Mouse (Mus musculus): ENCODE data around the gene Dek. TPM values are rescaled to one million over a fixed set of nuclear protein-coding genes. Genes with fewer than 3 reads are reported as not detected.

The Dek gene
- polyA plus RNA-seq, 1 experiment = 227 TPM

DNA sequence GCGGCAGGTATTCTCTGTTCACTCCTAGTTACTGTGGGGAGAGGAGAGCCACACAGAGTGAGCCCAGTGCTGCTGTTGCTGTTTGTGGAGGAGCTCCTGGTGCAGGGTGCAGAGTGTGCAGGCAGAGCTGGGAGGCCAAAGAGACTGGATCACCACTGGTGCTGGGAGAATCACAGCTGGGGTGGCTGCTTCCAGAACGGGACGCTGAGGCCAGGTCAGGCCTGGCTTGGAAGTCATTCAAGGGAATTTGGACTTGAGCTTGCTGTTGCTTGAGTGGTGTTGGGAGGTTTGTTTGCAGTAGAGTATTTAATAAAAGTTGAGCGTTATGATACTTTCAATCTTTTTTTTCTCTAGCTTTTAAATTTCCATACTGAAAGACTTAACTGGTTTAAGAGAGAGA is 58.0 kb downstream of the Dek start:
- H3K4me1 ChIP-seq (ENCODE audit: control insufficient read depth, insufficient read depth, low read length) = no peaks in the 10 kb centered on the region
- H3K27ac ChIP-seq (ENCODE audit: insufficient read depth, low read length) = no peak overlapping the region
- TF ChIP-seq POLR2A (IDR thresholded peaks at IDR 0.05; ENCODE audit: insufficient read depth, low read length) = no peak
- TF ChIP-seq EP300 (IDR thresholded peaks at IDR 0.05; ENCODE audit: insufficient read depth, low read depth, low read length) = no peak
- TF ChIP-seq CTCF (IDR thresholded peaks at IDR 0.05; ENCODE audit: low read depth, low read length) = no peak
- peaks cover 2% of the 10 kb centered on the region; the same call in 1 of the 2 replicates for H3K36me3 ChIP-seq (ENCODE audit: control insufficient read depth, insufficient read depth, low read length, poor library complexity, severe bottlenecking)
- H3K4me3 ChIP-seq (ENCODE audit: low read depth, low read length) = no peak overlapping the region
- H3K9me3 ChIP-seq (replicated peaks; ENCODE audit: control insufficient read depth, insufficient read depth, low read length, poor library complexity, severe bottlenecking) = no peaks in the 10 kb centered on the region
- H3K9ac ChIP-seq (ENCODE audit: low read depth, poor library complexity, severe bottlenecking) = no peak overlapping the region
- no peaks in the 10 kb centered on the region for H3K27me3 ChIP-seq (ENCODE audit: control insufficient read depth, insufficient read depth, low read length, poor library complexity, severe bottlenecking)

DNA sequence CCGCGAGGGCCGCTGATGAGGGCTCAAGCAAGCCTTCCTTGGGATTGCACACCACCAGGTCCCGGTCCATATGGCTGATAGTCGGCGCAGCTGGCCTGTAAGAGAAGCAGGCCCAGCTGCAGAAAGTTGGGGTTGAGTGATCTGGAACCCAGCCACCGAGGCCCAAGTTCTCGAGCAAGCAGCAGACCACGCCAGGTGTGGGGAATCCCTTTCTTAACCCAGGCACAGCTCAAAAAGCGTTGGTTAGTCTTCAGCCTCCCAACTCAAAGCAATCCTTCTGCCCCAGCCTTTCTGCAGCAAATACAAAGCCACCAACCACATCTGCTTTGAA is 61.4 kb downstream of the Dek start, which contains the start of gene Tpmt:
TSS of gene Tpmt (minus strand) at position 121 of the 331 bp plus-strand sequence.
- no peaks in the 10 kb centered on the region for H3K27me3 ChIP-seq (ENCODE audit: control insufficient read depth, insufficient read depth, low read length, poor library complexity, severe bottlenecking)
- no peak for TF ChIP-seq CTCF (IDR thresholded peaks at IDR 0.05; ENCODE audit: low read depth, low read length)
- no peak for TF ChIP-seq EP300 (IDR thresholded peaks at IDR 0.05; ENCODE audit: insufficient read depth, low read depth, low read length)
- no peak for TF ChIP-seq POLR2A (IDR thresholded peaks at IDR 0.05; ENCODE audit: insufficient read depth, low read length)
- no peak within 1 kb of the TSS for H3K27ac ChIP-seq (ENCODE audit: insufficient read depth, low read length)
- H3K4me3 ChIP-seq (ENCODE audit: low read depth, low read length) = peak within 1 kb of the TSS; percentile 74
- peak within 1 kb of the TSS; percentile 93 for H3K9ac ChIP-seq (ENCODE audit: low read depth, poor library complexity, severe bottlenecking)
- no peaks in the 10 kb centered on the region for H3K36me3 ChIP-seq (ENCODE audit: control insufficient read depth, insufficient read depth, low read length, poor library complexity, severe bottlenecking)
- no peaks in the 10 kb centered on the region for H3K9me3 ChIP-seq (replicated peaks; ENCODE audit: control insufficient read depth, insufficient read depth, low read length, poor library complexity, severe bottlenecking)
- H3K4me1 ChIP-seq (ENCODE audit: control insufficient read depth, insufficient read depth, low read length) = no peaks in the 10 kb centered on the region

DNA sequence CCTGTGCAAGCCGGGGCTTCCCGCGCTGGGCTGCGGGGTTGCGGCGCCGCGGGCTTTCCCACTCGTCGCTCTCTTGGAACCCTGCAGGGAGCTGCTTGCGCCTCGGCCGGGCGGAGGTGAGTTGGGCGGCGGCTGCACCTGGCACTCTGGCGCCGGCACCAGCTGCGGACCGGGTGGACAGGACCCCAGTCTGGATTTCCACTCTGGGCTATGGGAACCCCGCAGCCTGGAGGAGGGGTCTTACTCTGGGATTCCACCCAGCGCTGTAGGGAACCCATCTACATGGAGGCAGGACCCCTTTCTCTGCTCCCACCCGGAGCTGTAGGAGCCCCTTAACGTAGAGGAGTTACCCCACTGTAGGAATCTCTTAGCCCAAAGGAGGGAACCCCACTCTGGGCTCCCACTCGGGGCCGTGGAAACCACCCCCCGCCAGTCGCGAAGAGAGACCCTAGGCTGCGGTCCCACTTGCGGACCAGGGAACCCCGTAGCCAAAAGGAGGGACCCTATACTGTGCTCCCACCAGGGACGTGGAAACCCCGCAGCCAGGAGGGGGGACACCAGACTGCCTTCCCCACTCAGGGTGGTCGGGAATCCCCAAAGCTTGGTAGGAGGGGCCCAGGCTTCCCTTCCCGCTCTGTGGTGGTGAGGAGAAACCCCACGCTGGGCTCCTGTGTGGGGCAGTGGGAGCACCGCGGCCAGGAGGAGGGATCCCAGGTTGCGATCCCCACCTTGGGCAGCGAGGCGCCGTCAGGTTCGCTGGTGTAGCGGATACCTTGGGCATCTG is 62.0 kb downstream of the Dek start:
- Histone ChIP-seq H3K27me3 (ENCODE audit: control insufficient read depth, insufficient read depth, low read length, poor library complexity, severe bottlenecking) (no peaks in the 10 kb centered on the region), H3K36me3 (ENCODE audit: control insufficient read depth, insufficient read depth, low read length, poor library complexity, severe bottlenecking) (no peaks in the 10 kb centered on the region), H3K27ac (ENCODE audit: insufficient read depth, low read length) (no peak overlapping the region), H3K9ac (ENCODE audit: low read depth, poor library complexity, severe bottlenecking) (peak overlapping the region; percentile 93), H3K4me1 (ENCODE audit: control insufficient read depth, insufficient read depth, low read length) (no peaks in the 10 kb centered on the region), H3K9me3 (replicated peaks; ENCODE audit: control insufficient read depth, insufficient read depth, low read length, poor library complexity, severe bottlenecking) (no peaks in the 10 kb centered on the region), H3K4me3 (ENCODE audit: low read depth, low read length) (peak overlapping the region; percentile 74)
- no peak for TF ChIP-seq CTCF (IDR thresholded peaks at IDR 0.05; ENCODE audit: low read depth, low read length)
- no peak for TF ChIP-seq POLR2A (IDR thresholded peaks at IDR 0.05; ENCODE audit: insufficient read depth, low read length)
- TF ChIP-seq EP300 (IDR thresholded peaks at IDR 0.05; ENCODE audit: insufficient read depth, low read depth, low read length) = no peak

DNA sequence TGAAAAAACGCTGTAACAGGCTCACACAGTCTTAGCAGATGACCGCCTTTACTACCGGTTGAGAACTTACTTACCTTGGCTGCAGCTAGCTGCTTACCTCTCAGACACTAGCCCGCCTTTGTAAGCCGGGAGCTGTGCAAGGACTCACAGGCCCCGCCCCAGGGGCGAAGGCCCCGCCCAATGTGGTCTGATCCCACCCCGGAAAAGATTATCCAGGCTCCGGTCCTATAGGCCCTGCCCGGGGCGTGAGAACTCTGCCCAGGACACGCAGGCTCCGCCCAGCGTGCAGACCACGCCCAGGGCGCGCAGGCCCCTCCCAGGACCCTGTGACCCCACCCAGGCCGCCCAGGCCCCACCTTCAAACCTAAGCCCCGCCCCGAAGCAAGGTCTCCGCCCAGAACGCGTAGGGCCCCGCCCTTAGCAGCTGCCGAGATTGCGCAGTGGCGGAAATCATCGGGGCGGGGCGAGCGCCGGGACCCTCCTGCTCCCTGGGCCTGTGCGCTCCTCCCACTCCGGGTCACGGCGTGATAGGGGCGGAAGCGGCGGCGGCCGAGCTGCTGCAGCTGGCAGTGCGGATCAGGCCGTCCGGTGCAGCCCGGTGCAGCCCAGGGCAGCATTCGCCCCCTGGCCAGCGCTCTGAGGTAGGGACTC is 62.8 kb downstream of the Dek start, which contains the start of gene Kdm1b:
TSS of gene Kdm1b (plus strand) at position 470 of the 651 bp plus-strand sequence.
- Histone ChIP-seq H3K9me3 (replicated peaks; ENCODE audit: control insufficient read depth, insufficient read depth, low read length, poor library complexity, severe bottlenecking) (no peaks in the 10 kb centered on the region), H3K27ac (ENCODE audit: insufficient read depth, low read length) (no peak within 1 kb of the TSS; the same call in 1 of the 2 replicates), H3K36me3 (ENCODE audit: control insufficient read depth, insufficient read depth, low read length, poor library complexity, severe bottlenecking) (no peaks in the 10 kb centered on the region), H3K27me3 (ENCODE audit: control insufficient read depth, insufficient read depth, low read length, poor library complexity, severe bottlenecking) (no peaks in the 10 kb centered on the region), H3K4me3 (ENCODE audit: low read depth, low read length) (peak within 1 kb of the TSS; percentile 84), H3K9ac (ENCODE audit: low read depth, poor library complexity, severe bottlenecking) (peak within 1 kb of the TSS; percentile 93), H3K4me1 (ENCODE audit: control insufficient read depth, insufficient read depth, low read length) (no peaks in the 10 kb centered on the region)
- TF ChIP-seq EP300 (IDR thresholded peaks at IDR 0.05; ENCODE audit: insufficient read depth, low read depth, low read length) = no peak
- peak; percentile 90 for TF ChIP-seq POLR2A (IDR thresholded peaks at IDR 0.05; ENCODE audit: insufficient read depth, low read length)

DNA sequence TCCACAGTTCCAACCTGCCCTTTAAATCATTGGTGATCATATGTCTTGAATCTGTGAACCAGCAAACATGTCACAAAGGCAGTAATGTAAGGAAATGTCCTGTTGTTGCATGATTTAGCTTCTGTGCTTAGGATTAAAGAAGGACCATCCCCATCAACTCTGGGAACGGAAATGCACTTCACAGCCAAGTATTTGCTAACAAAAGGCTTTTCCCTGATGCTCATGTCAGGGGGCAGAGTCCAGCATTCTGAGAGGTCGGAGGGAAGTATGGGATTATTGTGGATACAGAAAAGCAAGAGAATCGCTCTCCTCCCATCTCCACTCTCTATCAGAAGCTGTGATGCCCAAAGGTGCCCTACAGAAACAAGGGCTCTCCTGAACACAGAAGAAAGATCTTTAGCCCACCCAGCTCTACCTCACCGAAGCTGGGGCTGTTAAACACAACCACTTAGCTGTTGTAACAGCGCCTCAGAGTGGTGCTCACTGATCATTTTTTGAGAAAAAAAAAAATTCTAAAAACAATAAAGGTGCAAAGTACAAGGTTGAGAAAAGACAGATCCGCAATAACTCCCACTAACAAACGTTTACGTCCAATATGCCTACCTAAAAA is 63.9 kb downstream of the Dek start:
- TF ChIP-seq EP300 (IDR thresholded peaks at IDR 0.05; ENCODE audit: insufficient read depth, low read depth, low read length) (no peak), POLR2A (IDR thresholded peaks at IDR 0.05; ENCODE audit: insufficient read depth, low read length) (no peak), CTCF (IDR thresholded peaks at IDR 0.05; ENCODE audit: low read depth, low read length) (no peak)
- H3K27me3 ChIP-seq (ENCODE audit: control insufficient read depth, insufficient read depth, low read length, poor library complexity, severe bottlenecking) = no peaks in the 10 kb centered on the region
- H3K4me1 ChIP-seq (ENCODE audit: control insufficient read depth, insufficient read depth, low read length) = no peaks in the 10 kb centered on the region
- H3K36me3 ChIP-seq (ENCODE audit: control insufficient read depth, insufficient read depth, low read length, poor library complexity, severe bottlenecking) = no peaks in the 10 kb centered on the region
- H3K9me3 ChIP-seq (replicated peaks; ENCODE audit: control insufficient read depth, insufficient read depth, low read length, poor library complexity, severe bottlenecking) = no peaks in the 10 kb centered on the region
- no peak overlapping the region; the same call in 1 of the 2 replicates for H3K4me3 ChIP-seq (ENCODE audit: low read depth, low read length)
- no peak overlapping the region for H3K27ac ChIP-seq (ENCODE audit: insufficient read depth, low read length)
- H3K9ac ChIP-seq (ENCODE audit: low read depth, poor library complexity, severe bottlenecking) = peak overlapping the region; percentile 75
